Mouse (Mus musculus) macrophage (primary cell): ENCODE data around the gene Chd3. TPM values are rescaled to one million over a fixed set of nuclear protein-coding genes. Genes with fewer than 3 reads are reported as not detected.
"Not testable (repeated sequence)": the region's sequence is repeated elsewhere in the genome, so short reads cannot be mapped to it uniquely, and the experiment has no call there.

Experiments
- H3K27ac ChIP-seq: fragments of 350-480 bp; formaldehyde crosslinking; 2 replicates; pipeline ENCODE4 v1.9.0; 2021
- H3K36me3 ChIP-seq: fragments of 350-480 bp; formaldehyde crosslinking; 2 replicates; pipeline ENCODE4 v1.9.0; 2021; ENCODE audit errors: inconsistent target
- H3K4me3 ChIP-seq: fragments of 350-480 bp; formaldehyde crosslinking; 2 replicates; pipeline ENCODE4 v1.9.0; 2021; ENCODE audit errors: inconsistent target
- H3K79me2 ChIP-seq: fragments of 350-480 bp; formaldehyde crosslinking; 2 replicates; pipeline ENCODE4 v1.9.0; 2021; ENCODE audit errors: inconsistent target
- WGBS: methylation state at CpG from one replicate; pipeline ENCODE4 v1.1.7; 2026; ENCODE audit warnings: inconsistent platforms; ENCODE audit not compliant: missing documents; 5-methylcytosine and 5-hydroxymethylcytosine counted together
- polyA plus RNA-seq: library from polyadenylated mRNA; stranded (reverse); fragments of 250-400 nt; gene quantifications from 3 replicates; pipeline ENCODE4 v1.2.4, GENCODE M21; 2018; ENCODE audit warnings: inconsistent platforms

The Chd3 gene
- polyA plus RNA-seq, 1 experiment from 2014 or later, result 105 TPM

DNA sequence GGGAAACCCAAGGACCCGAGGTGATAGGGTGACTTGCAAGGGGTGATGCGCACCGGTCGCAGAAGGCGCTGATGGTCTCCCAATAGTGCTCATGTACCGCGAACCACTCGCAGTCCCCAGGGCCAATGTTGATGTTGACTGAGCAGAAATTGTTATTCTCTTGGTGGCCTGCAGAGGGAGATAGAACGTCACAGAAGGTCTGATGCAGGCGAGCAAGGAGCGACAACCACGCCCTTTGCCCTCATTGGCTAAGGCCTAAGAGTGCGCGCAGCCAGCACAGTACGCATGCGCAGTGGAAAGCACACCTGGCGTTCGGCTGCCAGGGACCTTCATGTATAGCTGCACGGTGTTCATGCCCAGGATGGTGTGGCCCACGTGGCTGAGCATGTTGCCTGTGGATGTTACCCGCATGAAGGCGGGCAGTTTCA lies 32.0 kb upstream of the Chd3 start:
- H3K36me3 ChIP-seq, result 0 out of 2 replicates have a peak, but pooled peaks cover 9% of the 10 kb centered on the region
- WGBS, result 32% methylated on average over 22 of the region's 22 CpGs
- H3K4me3 ChIP-seq, result no peak overlapping the region
- H3K27ac ChIP-seq, result no peak overlapping the region
- no peaks in the 10 kb centered on the region; the same call in 1 of the 2 replicates for H3K79me2 ChIP-seq

DNA sequence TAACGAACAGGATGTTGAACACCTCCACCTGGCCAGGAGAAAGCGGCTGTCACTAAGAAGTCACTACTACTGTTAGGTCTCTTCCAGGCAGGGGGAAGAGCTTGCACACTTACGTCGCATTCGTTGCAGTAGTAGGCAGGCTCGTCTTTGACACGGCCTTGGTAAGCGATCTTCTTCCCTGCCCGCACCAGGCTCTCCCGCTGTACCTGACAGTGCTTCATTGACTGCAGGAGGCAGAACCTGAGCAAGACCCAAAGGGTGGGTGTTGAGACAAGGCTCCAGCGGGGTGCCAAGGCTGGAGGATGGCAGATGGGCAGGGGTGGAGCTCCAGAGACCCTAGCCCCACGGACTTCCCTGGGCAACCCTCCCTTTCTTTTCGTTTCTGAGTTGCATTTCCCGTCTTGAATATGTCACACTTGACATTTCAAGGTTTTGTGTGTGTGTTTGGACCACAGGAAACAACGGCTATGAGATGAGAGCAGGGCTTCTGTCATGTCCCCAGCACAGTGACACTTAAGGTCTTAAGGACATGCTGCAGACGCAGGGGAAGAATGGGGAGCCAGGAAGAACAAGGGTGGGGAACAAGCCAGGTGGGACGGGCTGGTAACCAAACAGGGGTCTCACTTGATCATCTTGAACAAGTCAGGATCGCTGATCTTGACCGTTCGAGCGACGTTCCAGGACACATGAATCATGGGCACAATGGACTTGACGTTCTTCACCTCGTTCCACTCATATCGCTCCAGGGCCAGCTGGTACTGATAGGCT lies 31.1 kb upstream of the Chd3 start:
- WGBS, result 94% methylated on average over 25 of the region's 25 CpGs
- Histone ChIP-seq H3K36me3 (0 out of 2 replicates have a peak, but pooled peaks cover 9% of the 10 kb centered on the region), H3K4me3 (no peak overlapping the region), H3K79me2 (no peaks in the 10 kb centered on the region; the same call in 1 of the 2 replicates), H3K27ac (no peak overlapping the region)

DNA sequence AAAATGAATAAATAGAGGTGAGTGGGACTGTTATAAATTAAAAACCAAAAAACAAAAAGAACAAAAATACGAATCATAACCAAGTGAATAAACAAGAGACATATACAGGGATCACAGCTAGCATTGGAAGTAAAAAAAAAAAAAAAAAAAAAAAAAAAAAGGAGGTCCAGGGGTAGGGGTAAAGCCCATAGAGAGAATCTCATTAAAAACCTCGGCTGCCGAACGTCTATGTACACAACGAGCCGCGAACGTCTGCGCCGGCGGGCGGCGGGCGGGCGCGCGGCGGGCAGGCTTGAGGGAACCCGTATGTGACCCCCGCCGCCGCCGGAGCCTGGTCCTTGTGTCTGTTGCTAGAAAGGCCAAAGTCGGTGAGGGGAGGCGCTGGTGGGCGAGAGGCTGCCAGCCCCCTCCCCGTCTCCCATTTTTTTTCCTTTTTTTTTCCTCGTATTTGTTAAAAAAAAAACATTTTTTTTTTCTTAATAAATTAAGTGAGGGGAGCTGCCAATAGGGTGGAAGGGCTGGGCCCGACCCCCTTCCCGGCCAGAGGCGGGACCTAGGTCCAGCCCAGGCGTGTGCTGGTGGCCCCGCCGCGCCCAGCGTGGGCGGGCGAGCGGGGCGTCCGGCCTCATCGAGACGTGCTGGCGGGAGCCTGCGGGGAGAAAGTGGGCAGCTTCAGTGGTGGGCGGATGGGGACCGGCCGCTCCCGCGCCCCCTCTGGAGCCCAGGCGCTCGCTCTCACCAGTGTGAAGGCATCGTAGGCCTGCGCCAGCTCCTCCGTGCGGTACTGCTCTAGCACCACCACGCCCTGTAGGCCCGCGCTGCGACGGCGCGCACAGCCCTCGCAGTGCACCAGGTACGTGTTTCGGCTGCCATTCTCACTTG lies 30.2 kb upstream of the Chd3 start:
- 94% methylated on average over 45 of the region's 66 CpGs for WGBS
- Histone ChIP-seq H3K36me3 (0 out of 2 replicates have a peak, but pooled peaks cover 9% of the 10 kb centered on the region), H3K4me3 (no peak overlapping the region), H3K79me2 (peaks cover 6% of the 10 kb centered on the region; the same call in 1 of the 2 replicates), H3K27ac (no peak overlapping the region)

DNA sequence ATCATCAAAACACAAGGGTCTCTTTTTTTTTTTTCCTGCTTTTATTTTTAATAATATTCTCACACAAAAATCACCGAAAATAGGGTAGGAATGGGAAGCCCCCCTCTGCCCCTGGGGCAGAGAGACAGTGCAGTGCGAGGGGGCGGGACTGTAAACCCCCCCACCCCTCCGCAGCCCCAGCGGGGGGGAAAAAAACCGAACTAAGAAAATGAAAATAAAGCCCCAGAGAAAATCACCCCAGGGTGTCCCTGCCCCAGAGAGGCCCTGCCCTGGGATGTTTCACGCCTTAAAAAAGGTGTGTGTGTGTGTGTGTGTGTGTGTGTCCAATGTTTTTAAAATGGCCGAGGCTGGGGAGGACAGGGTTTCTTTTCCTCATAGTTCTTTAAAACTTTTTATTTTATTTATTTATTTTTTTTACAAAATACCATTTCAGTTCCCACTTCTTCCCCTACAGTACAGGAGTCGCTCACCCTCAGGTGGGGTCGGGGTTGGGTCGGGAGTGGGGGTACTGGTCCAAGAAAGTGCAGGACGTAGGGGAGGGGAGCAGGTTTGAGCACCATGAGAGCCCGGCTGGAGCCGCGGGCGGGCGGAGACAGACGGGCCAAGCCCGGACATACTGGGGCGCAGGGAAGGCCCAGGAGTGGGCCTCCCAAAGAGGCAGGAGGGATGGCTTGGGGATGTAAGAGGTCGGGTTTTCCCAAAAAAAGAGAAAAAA lies 29.4 kb upstream of the Chd3 start:
- 89% methylated on average over 18 of the region's 21 CpGs for WGBS
- Histone ChIP-seq H3K79me2 (peaks cover 10% of the 10 kb centered on the region; the same call in 1 of the 2 replicates), H3K36me3 (0 out of 2 replicates have a peak, but pooled peaks cover 9% of the 10 kb centered on the region), H3K27ac (no peak overlapping the region), H3K4me3 (no peak overlapping the region)

DNA sequence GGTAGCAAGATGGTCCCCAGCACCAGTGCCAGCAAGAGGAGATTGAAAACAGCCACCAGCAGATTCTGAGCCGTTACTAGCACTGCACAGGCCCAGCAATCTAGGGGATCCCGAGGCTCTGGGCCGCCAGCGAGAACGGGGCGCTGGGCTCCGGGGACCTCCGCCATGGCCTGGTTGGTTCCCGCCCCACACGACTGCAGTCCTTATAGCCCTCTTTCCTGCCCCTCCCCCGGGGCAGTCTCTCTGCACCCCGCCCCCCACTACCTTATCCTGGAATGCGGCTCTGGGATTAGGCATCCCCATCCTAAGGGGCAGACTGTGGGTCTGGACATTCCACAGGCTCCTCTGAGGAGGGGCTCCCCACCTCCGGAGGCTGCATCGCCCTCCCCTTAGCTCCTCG lies 28.9 kb upstream of the Chd3 start, which contains the start of gene Tmem88:
Gene Tmem88, minus strand, starts transcription at position 176 of the 400 bp plus-strand sequence.
- Histone ChIP-seq H3K27ac (no peak within 1 kb of the TSS), H3K79me2 (peaks cover 10% of the 10 kb centered on the region; the same call in 1 of the 2 replicates), H3K36me3 (0 out of 2 replicates have a peak, but pooled peaks cover 9% of the 10 kb centered on the region), H3K4me3 (no peak within 1 kb of the TSS; the same call in 1 of the 2 replicates)
- 72% methylated on average over 13 of the region's 16 CpGs for WGBS

DNA sequence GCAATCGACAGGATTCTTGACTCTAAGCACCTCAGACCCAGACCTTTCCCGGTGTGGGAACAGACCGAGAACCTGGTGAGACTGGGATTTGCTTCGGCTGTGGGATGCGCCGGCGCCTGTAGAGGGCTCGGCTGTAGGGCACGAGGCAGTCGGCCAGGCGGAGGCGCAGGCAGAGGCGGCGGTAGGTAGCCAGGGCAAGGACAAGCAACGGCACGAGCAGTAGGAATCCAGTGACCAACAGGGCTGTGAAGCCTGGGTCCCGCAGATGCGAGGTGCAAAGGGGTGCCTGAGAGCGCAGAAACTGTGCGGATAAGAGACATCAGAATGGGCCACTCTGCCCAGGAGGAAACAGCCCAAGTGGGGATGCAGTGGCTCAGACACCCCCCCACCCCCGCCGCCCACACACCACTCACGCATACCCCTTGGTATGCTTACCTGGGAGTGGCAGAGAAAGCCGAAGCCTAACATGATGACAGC lies 28.4 kb upstream of the Chd3 start:
- WGBS, result 75% methylated on average over 24 of the region's 24 CpGs
- Histone ChIP-seq H3K79me2 (peaks cover 10% of the 10 kb centered on the region; the same call in 1 of the 2 replicates), H3K36me3 (0 out of 2 replicates have a peak, but pooled peaks cover 9% of the 10 kb centered on the region), H3K27ac (no peak overlapping the region), H3K4me3 (no peak overlapping the region)

DNA sequence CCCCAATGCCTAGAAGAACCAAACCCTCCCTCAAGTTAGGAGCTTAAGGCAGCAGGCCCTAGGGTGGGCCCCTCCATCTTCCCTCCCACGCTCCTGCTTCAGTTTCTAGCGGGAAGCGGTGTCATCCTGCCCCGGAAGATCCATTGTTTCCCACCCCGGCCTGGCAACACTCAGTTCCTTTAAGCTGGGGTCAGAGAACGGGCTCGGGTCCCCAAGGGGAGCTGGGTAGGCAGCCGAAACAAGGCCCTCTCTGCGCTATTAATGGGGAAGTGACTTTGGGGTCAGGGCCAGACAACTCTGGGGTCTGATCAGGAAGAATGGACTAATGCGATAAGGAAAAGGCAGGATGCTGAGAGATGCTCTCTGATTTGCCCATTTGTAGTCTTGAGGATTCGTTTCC lies 27.6 kb upstream of the Chd3 start:
- Histone ChIP-seq H3K27ac (peak overlapping the region; percentile 97), H3K36me3 (0 out of 2 replicates have a peak, but pooled peaks cover 7% of the 10 kb centered on the region), H3K4me3 (peak overlapping the region; percentile 83), H3K79me2 (peaks cover 10% of the 10 kb centered on the region; the same call in 1 of the 2 replicates)
- 4% methylated on average over 11 of the region's 11 CpGs for WGBS

DNA sequence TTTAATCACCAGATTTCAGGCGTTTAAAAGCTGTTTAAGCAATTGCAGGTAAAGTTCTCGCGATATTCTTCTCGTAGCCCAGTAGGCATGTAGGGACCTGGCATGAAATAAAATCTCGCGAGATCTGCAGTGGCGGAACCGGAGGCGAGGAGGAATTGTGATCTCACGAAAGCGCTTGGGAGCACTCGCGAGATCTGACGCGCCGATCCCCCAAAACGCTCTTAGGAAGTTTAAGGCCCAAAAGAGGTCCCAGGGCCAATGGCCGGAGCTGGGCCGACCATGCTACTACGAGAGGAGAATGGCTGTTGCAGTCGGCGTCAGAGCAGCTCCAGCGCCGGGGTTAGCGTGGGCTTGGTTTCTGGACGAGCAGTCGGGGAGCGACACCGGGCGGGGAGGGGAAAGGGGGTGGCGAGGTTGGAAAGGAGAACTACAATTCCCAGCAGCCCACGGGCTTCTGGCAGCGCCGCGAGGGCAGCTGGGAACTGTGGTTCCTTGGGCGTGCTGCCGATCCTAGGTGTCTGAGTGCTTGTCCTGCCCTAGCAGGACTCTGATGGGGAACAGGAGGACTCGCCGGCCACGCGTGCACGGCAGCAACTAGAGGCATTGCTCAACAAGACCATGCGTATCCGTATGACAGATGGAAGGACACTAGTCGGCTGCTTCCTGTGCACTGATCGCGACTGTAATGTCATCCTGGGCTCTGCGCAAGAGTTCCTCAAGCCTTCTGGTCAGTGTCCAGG lies 26.6 kb upstream of the Chd3 start:
- H3K79me2 ChIP-seq, result peaks cover 10% of the 10 kb centered on the region; the same call in 1 of the 2 replicates
- 0 out of 2 replicates have a peak, but pooled peaks cover 4% of the 10 kb centered on the region for H3K36me3 ChIP-seq
- peak overlapping the region; percentile 83 for H3K4me3 ChIP-seq
- under 1% methylated on average over 48 of the region's 48 CpGs for WGBS
- peak overlapping the region; percentile 97 for H3K27ac ChIP-seq

DNA sequence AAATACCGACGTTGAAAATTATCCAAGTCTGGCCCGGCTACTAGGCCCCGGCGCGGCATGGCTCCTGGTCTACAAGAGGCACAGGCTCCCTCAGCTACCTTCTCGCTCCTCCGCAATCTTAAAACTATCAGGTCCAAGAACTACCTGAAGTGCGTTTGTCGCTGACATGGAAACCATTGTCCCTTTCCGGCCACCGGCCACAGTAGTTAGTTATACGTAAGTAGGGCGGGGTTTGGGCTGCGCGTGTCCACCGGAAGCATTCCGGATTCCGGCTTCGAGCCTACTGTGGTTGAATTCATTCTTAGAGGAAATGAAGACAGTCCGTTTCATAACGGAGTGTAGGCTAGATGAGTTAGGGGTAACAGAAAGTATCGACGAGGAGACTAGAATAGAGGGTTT lies 26.0 kb upstream of the Chd3 start, which contains the start of the genes Naa38 and Cyb5d1:
Gene Naa38, plus strand, starts transcription at position 253 of the 399 bp plus-strand sequence.
Gene Cyb5d1, minus strand, starts transcription at position 397 of the 399 bp plus-strand sequence.
- under 1% methylated on average over 16 of the region's 24 CpGs for WGBS
- peak within 1 kb of the TSS; percentile 97 for H3K27ac ChIP-seq
- H3K36me3 ChIP-seq, H3K79me2 ChIP-seq: not testable (repeated sequence)
- peak within 1 kb of the TSS; percentile 83 for H3K4me3 ChIP-seq

DNA sequence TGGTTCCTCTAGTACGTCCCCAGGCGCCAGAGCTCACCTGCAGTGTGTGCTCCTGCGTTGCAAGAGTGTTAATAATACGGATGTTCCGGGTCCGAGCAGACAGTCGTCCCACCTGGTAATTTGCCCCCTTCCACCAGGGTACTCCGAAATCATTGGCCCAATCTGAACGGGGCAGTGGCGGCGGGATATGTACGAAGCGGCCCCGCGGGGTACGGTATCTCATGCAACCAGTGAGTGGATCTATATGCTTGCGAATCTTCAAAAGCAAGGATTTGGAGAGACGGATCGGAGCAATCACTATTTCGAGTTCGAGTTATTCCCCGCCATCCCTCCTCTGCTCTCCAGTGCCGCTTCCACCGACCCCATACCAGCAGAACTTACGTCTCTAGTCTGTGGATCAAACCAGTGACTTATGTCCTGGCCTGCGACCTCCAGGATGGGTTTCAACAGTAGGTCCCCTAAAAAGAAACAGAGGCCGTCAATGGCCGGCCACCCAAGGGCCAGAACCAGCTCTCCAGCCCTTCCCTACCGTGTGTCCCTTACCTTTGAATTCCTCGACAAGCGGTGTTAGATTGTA lies 25.5 kb upstream of the Chd3 start:
- not testable (repeated sequence) for H3K36me3 ChIP-seq, H3K79me2 ChIP-seq
- Histone ChIP-seq H3K27ac (peak overlapping the region; percentile 97), H3K4me3 (peak overlapping the region; percentile 83)
- 2% methylated on average over 28 of the region's 31 CpGs for WGBS

DNA sequence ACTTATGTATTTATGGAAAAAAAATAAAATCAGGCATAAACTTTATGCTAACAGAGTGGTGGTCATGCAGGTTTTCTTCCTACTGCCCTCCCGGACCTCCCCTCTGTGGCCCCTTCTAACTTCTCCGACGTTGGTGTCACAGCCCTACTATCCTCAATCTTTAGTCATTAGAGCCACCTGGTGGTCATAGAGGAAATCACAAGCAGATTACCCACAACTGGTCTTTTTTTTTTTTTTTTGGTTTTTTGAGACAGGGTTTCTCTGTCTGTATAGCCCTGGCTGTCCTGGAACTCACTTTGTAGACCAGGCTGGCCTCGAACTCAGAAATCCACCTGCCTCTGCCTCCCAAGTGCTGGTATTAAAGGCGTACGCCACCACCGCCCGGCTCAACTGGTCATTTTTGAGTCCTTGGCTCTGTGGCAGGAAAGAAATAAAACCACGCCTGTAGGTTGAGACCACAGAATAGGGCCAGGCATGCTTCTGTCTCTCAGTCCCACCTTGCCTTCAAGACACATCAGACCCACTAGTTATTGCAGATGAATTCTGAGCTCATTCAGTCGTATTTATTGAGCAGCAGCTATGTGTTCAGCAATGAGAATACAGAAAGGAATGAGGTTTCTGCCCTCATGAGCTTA lies 21.3 kb upstream of the Chd3 start:
- Histone ChIP-seq H3K36me3 (no peaks in the 10 kb centered on the region), H3K4me3 (no peak overlapping the region), H3K27ac (no peak overlapping the region), H3K79me2 (peaks cover 10% of the 10 kb centered on the region; the same call in 1 of the 2 replicates)
- WGBS, result 47% methylated on average over 10 of the region's 10 CpGs

DNA sequence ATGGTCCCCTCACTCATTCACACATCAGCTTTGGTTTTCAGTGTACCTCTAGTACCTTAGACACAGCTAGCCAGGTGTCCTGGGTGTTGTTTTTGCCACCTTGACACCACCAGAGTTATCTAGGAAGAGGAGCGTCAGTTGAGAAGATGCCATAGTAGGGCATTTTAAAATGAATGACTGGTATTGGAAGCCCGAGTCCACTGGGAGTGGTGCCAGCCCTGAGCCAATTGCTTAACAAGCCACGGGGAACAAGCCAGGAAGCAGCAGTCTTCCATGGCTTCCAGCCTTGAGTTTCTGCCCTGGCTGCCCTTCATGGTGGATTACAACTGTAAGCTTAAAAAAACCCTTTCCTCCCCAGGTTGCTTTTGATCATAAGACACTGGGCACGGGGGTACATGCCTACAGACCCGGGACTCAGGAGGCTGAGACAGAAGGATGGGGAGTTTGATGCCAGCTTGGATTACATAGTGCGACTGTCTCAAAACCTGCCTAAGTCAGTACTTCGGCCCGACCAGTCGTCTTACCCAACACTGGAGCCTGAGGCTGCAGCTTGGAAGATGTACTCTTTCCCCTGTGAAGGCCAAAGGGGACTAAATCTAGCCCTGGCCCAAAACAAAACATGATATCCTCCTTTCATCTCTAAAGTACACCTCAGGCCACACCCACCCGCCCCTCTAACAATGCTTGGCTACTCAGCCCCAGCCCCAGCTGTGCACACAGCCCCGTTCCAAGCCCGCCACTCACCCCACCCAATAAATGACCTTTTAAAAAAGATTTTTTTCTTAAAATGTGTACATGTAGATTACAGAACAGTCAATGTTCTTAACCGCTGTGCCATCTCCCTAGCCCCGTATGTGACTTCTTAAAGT lies 20.6 kb upstream of the Chd3 start:
- WGBS, result 72% methylated on average over 14 of the region's 14 CpGs
- H3K4me3 ChIP-seq, result no peak overlapping the region

More for the DNA sequence above, 20.6 kb upstream of the Chd3 start:
- H3K27ac ChIP-seq, result no peak overlapping the region
- no peaks in the 10 kb centered on the region for H3K36me3 ChIP-seq
- peaks cover 7% of the 10 kb centered on the region; the same call in 1 of the 2 replicates for H3K79me2 ChIP-seq
